Comparison of ENCODE assay signal across 27 mouse cellular contexts in the genomic region with DNA sequence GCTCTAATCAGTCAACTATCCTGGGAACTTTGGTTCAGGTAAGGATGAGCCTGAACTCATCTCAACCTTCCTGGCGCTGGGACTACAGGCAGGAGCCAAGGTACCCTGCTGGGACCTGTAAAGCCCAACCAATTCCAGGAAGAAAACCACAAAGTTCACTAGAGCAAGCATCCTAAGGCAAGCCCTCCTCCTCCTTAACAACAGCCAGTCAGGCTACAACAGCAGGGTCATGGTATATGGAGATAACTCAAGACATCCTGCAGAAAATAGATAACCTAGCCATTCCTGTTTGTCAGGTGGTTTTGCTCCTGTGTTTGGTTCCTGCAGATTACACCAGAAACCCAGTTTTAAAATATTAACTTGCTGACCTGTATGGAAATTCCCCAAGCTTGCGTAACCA.
DNase-seq lines count a peak whose midpoint lies in the region; ATAC-seq and TF ChIP-seq lines count a peak whose summit lies in the region.
"Had no signal": no experiment of that assay in that cellular context is flagged by ENCODE, and none has a peak within 500 bp of the region (broad histone marks: within the 10 kb centered on the region; RNA-seq: fewer than 3 reads in every experiment).

No protein-coding gene starts in this region.

- TF ChIP-seq CTCF in testis, adult 2 months (IDR thresholded peaks at IDR 0.05; ENCODE audit: control insufficient read depth, insufficient read depth, insufficient replicate concordance, low read depth, low read length): no peak

- no peak overlapping the region for H3K4me2 ChIP-seq in forebrain, embryonic 11.5 days (ENCODE audit: low read depth, low read length, severe bottlenecking)
- H3K4me2 ChIP-seq in heart, embryonic 12.5 days: no peak overlapping the region
- H3K4me2 ChIP-seq: embryonic facial prominence, embryonic 13.5 days; embryonic facial prominence, embryonic 15.5 days; forebrain, embryonic 12.5 days had no signal

- DNase-seq in forebrain, embryonic 10.5 days (ENCODE audit: extremely low spot score, low spot score): no peak
- no peak for DNase-seq in forebrain, embryonic 11.5 days (ENCODE audit: low spot score)
- DNase-seq in heart, adult 9 months (ENCODE audit: low spot score in 2 of 2): no peak
- no peak for DNase-seq in testis, postnatal 10 days (ENCODE audit: low spot score)
- DNase-seq: adrenal gland, adult 2 months; adrenal gland, postnatal 10 days; adrenal gland, postnatal 25 days; B cell, adult 2 months; cerebellum, adult 11 months; cerebellum, adult 18-20 months; cerebellum, adult 8-10 months; cerebellum, adult 9-11 months; cerebellum, postnatal 14 days; cerebellum, postnatal 36 days; embryo, embryonic 11 days had no signal

- ATAC-seq in forebrain, embryonic 11.5 days (replicated peaks; ENCODE audit: low FRiP score): no peak
- peak; percentile 83 for ATAC-seq in heart, embryonic 12.5 days (ENCODE audit: insufficient number of reproducible peaks, low FRiP score)
- ATAC-seq: activated CD4-positive, CD25-positive, alpha-beta regulatory T cell, adult 4 months; CD4-positive, CD25-positive, alpha-beta regulatory T cell, adult 4 months; forebrain, embryonic 14.5 days; forebrain, embryonic 16.5 days; Patski had no signal

- peaks cover 55% of the 10 kb centered on the region for H3K4me1 ChIP-seq in forebrain, embryonic 10.5 days
- H3K4me1 ChIP-seq in forebrain, embryonic 11.5 days (replicated peaks; ENCODE audit: control insufficient read depth, insufficient read depth, low read length): 0 out of 2 replicates have a peak, but pooled peaks cover 6% of the 10 kb centered on the region
- H3K4me1 ChIP-seq in heart, embryonic 12.5 days (replicated peaks): no peaks in the 10 kb centered on the region
- no peaks in the 10 kb centered on the region for H3K4me1 ChIP-seq in testis, adult 2 months (ENCODE audit: control insufficient read depth, insufficient read depth, low read length)
- H3K4me1 ChIP-seq: embryonic facial prominence, embryonic 15.5 days had no signal

- H3K9me3 ChIP-seq in forebrain, embryonic 10.5 days: no peaks in the 10 kb centered on the region; the same call in 1 of the 2 replicates
- H3K9me3 ChIP-seq in forebrain, embryonic 11.5 days (ENCODE audit: control insufficient read depth, low read length): no peaks in the 10 kb centered on the region
- H3K9me3 ChIP-seq in heart, embryonic 12.5 days (replicated peaks): no peaks in the 10 kb centered on the region
- H3K9me3 ChIP-seq: embryonic facial prominence, embryonic 13.5 days; embryonic facial prominence, embryonic 15.5 days; forebrain, embryonic 12.5 days; G1E had no signal

- TF ChIP-seq POLR2A in testis, adult 2 months (IDR thresholded peaks at IDR 0.05; ENCODE audit: control insufficient read depth, low read depth, low read length): no peak

- 0 out of 2 replicates have a peak overlapping the region, but pooled peaks have one; percentile 25 for H3K27ac ChIP-seq in forebrain, embryonic 10.5 days
- H3K27ac ChIP-seq in forebrain, embryonic 11.5 days (ENCODE audit: low read depth, low read length): no peak overlapping the region
- no peak overlapping the region for H3K27ac ChIP-seq in heart, embryonic 12.5 days (ENCODE audit: poor library complexity, severe bottlenecking)
- no peak overlapping the region for H3K27ac ChIP-seq in testis, adult 2 months (ENCODE audit: control insufficient read depth, insufficient read depth, low read depth, low read length)
- H3K27ac ChIP-seq: embryonic facial prominence, embryonic 13.5 days; embryonic facial prominence, embryonic 15.5 days; forebrain, embryonic 12.5 days had no signal

- peaks cover 14% of the 10 kb centered on the region; the same call in 1 of the 2 replicates for H3K27me3 ChIP-seq in forebrain, embryonic 10.5 days (ENCODE audit: poor library complexity, severe bottlenecking)
- no peaks in the 10 kb centered on the region for H3K27me3 ChIP-seq in forebrain, embryonic 11.5 days (ENCODE audit: control insufficient read depth, insufficient read depth, low read length)
- no peaks in the 10 kb centered on the region for H3K27me3 ChIP-seq in heart, embryonic 12.5 days (replicated peaks)
- no peaks in the 10 kb centered on the region for H3K27me3 ChIP-seq in testis, adult 2 months (ENCODE audit: control insufficient read depth, insufficient read depth, low read length)
- H3K27me3 ChIP-seq: embryonic facial prominence, embryonic 13.5 days; embryonic facial prominence, embryonic 15.5 days had no signal

- H3K36me3 ChIP-seq in forebrain, embryonic 10.5 days (replicated peaks): no peaks in the 10 kb centered on the region
- H3K36me3 ChIP-seq in forebrain, embryonic 11.5 days (ENCODE audit: control insufficient read depth, insufficient read depth, low read length): no peaks in the 10 kb centered on the region
- H3K36me3 ChIP-seq in heart, embryonic 12.5 days: no peaks in the 10 kb centered on the region
- H3K36me3 ChIP-seq in testis, adult 2 months (ENCODE audit: control insufficient read depth, insufficient read depth, low read length): no peaks in the 10 kb centered on the region
- H3K36me3 ChIP-seq: embryonic facial prominence, embryonic 13.5 days; embryonic facial prominence, embryonic 15.5 days; forebrain, embryonic 12.5 days; G1E had no signal

- no peak overlapping the region for H3K4me3 ChIP-seq in forebrain, embryonic 10.5 days
- no peak overlapping the region for H3K4me3 ChIP-seq in forebrain, embryonic 11.5 days (ENCODE audit: low read depth, low read length)
- no peak overlapping the region for H3K4me3 ChIP-seq in heart, embryonic 12.5 days
- peak overlapping the region; percentile 35; the same call in 1 of the 2 replicates for H3K4me3 ChIP-seq in testis, adult 2 months (ENCODE audit: control insufficient read depth, low read depth, low read length)
- H3K4me3 ChIP-seq: embryonic facial prominence, embryonic 13.5 days; embryonic facial prominence, embryonic 15.5 days; erythroblast, embryonic 14.5 days; forebrain, embryonic 12.5 days had no signal

- H3K9ac ChIP-seq in forebrain, embryonic 11.5 days (ENCODE audit: low read length): no peak overlapping the region
- no peak overlapping the region for H3K9ac ChIP-seq in heart, embryonic 12.5 days
- H3K9ac ChIP-seq: embryonic facial prominence, embryonic 13.5 days; embryonic facial prominence, embryonic 15.5 days; forebrain, embryonic 12.5 days had no signal

- 93% methylated on average over 2 of the region's 2 CpGs for WGBS in forebrain, embryonic 10.5 days
- 93% methylated on average over 2 of the region's 2 CpGs for WGBS in forebrain, embryonic 11.5 days
- 82% methylated on average over 2 of the region's 2 CpGs for WGBS in heart, embryonic 12.5 days
